In the genomic region with DNA sequence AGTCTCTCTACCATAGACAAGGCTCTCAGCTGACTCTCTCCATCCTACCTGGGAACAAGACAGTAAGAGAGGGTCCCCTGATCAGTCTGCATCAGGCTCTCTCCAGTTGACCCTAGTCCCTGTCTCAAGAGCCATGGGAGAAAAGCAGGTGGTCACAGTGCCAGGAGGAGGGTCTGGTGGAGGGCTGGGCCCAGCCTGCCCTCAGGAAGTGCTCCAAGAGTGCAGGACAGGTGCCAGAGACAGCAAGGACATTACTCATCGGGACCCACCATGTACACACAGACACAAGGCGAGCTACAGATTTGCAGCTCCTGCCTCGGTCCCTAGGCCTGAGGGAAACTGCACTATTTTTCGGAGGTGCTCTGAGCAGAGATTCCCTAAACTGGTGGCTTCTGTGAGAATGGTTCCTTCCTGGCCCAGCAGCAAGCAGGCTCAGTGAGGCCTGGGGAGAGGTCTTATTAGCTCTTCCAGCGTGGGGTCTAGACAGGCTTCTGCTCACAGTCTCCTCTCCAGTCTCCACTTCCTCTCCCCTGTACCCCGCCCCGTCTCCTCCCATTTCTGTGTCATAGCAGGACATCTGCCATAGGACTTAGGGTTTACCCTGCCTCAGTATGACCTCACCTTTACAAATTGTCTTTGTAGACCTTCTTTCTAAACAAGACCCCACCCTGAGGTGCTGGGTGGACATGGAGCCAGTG, we compare ENCODE assay signal across 9 mouse cellular contexts. TPM values are rescaled to one million over a fixed set of nuclear protein-coding genes. Genes with fewer than 3 reads are reported as not detected.
DNase-seq lines count a peak whose midpoint lies in the region; ATAC-seq and TF ChIP-seq lines count a peak whose summit lies in the region.
"Had no signal": no experiment of that assay in that cellular context is flagged by ENCODE, and none has a peak within 500 bp of the region (broad histone marks: within the 10 kb centered on the region; RNA-seq: fewer than 3 reads in every experiment).

No protein-coding gene starts in this region.

- peak overlapping the region; percentile 62 for H3K27ac ChIP-seq in liver, adult 2 months (replicated peaks; ENCODE audit: insufficient read depth, low read depth, low read length)
- H3K27ac ChIP-seq in heart, embryonic 12.5 days (ENCODE audit: poor library complexity, severe bottlenecking), result peak overlapping the region; percentile 58
- H3K27ac ChIP-seq in liver, embryonic 11.5 days (ENCODE audit: low read depth, low read length), result peak overlapping the region; percentile 71
- H3K27ac ChIP-seq: embryonic facial prominence, embryonic 12.5 days had no signal

- H3K79me2 ChIP-seq in liver, adult 2 months (ENCODE audit: control insufficient read depth, insufficient read depth, low read length), result no peaks in the 10 kb centered on the region

- peaks cover 5% of the 10 kb centered on the region; the same call in 1 of the 2 replicates for H3K27me3 ChIP-seq in liver, adult 2 months (ENCODE audit: control insufficient read depth, insufficient read depth, low read length)
- peaks cover 28% of the 10 kb centered on the region for H3K27me3 ChIP-seq in heart, embryonic 12.5 days (replicated peaks)
- peaks cover 23% of the 10 kb centered on the region for H3K27me3 ChIP-seq in liver, embryonic 11.5 days (replicated peaks; ENCODE audit: control insufficient read depth, insufficient read depth, low read length)

- no peaks in the 10 kb centered on the region for H3K36me3 ChIP-seq in liver, adult 2 months (ENCODE audit: control insufficient read depth, insufficient read depth, low read length)
- no peaks in the 10 kb centered on the region for H3K36me3 ChIP-seq in heart, embryonic 12.5 days
- no peaks in the 10 kb centered on the region for H3K36me3 ChIP-seq in liver, embryonic 11.5 days (ENCODE audit: control insufficient read depth, insufficient read depth, low read length)
- H3K36me3 ChIP-seq: embryonic facial prominence, embryonic 12.5 days had no signal

- H3K9ac ChIP-seq in liver, adult 2 months (ENCODE audit: low read depth, low read length), result no peak overlapping the region
- no peak overlapping the region for H3K9ac ChIP-seq in heart, embryonic 12.5 days
- no peak overlapping the region for H3K9ac ChIP-seq in liver, embryonic 11.5 days (ENCODE audit: low read depth, low read length)
- H3K9ac ChIP-seq: embryonic facial prominence, embryonic 12.5 days had no signal

- no peak overlapping the region for H3K4me2 ChIP-seq in heart, embryonic 12.5 days
- peak overlapping the region; percentile 25; the same call in 1 of the 2 replicates for H3K4me2 ChIP-seq in liver, embryonic 11.5 days
- H3K4me2 ChIP-seq: embryonic facial prominence, embryonic 12.5 days had no signal

- WGBS in liver, adult 2 months, result 71% methylated on average over 7 of the region's 7 CpGs
- 61% methylated on average over 7 of the region's 7 CpGs for WGBS in heart, embryonic 12.5 days
- 51% methylated on average over 7 of the region's 7 CpGs for WGBS in liver, embryonic 11.5 days

- no peak for DNase-seq in liver, adult 2 months (ENCODE audit: extremely low read depth, low read depth, low spot score)
- DNase-seq in liver, result no peak
- no peak for DNase-seq in liver, embryonic 11.5 days (ENCODE audit: low spot score)
- no peak for DNase-seq in right cerebral cortex, postnatal 10 days (ENCODE audit: low spot score in 2 of 2)
- DNase-seq in urinary bladder, adult 2 months (ENCODE audit: low spot score), result no peak

- H3K4me3 ChIP-seq in liver, adult 2 months (ENCODE audit: insufficient read depth, low read depth, low read length), result no peak overlapping the region
- H3K4me3 ChIP-seq in heart, embryonic 12.5 days, result no peak overlapping the region
- H3K4me3 ChIP-seq in liver, embryonic 11.5 days (ENCODE audit: low read depth, low read length), result no peak overlapping the region
- H3K4me3 ChIP-seq: embryonic facial prominence, embryonic 12.5 days had no signal

- TF ChIP-seq POLR2A in liver, adult 2 months (IDR thresholded peaks at IDR 0.05; ENCODE audit: extremely low read depth, insufficient read depth, low read length), result no peak

- no peaks in the 10 kb centered on the region for H3K9me3 ChIP-seq in heart, embryonic 12.5 days (replicated peaks)
- no peaks in the 10 kb centered on the region for H3K9me3 ChIP-seq in liver, embryonic 11.5 days (ENCODE audit: control insufficient read depth, low read length)
- H3K9me3 ChIP-seq: embryonic facial prominence, embryonic 12.5 days had no signal

- ATAC-seq in heart, embryonic 12.5 days (ENCODE audit: insufficient number of reproducible peaks, low FRiP score), result peak; percentile 29; the same call in 1 of the 2 replicates
- no peak for ATAC-seq in liver, embryonic 11.5 days (replicated peaks; ENCODE audit: low FRiP score)
- ATAC-seq in neutrophil, adult 5-6 weeks (ENCODE audit: extremely low read depth, insufficient number of reproducible peaks, low FRiP score, poor library complexity, severe bottlenecking), result peak; percentile 26; the same call in 1 of the 2 replicates
- ATAC-seq in frontal cortex, adult (ENCODE audit: low TSS enrichment), result no peak

- TF ChIP-seq CTCF in liver, adult 2 months (IDR thresholded peaks at IDR 0.05; ENCODE audit: low read depth, low read length), result no peak

- H3K4me1 ChIP-seq in liver, adult 2 months (ENCODE audit: control insufficient read depth, insufficient read depth, low read length), result peaks cover 3% of the 10 kb centered on the region; the same call in 1 of the 2 replicates
- H3K4me1 ChIP-seq in heart, embryonic 12.5 days (replicated peaks), result peaks cover 44% of the 10 kb centered on the region
- peaks cover 20% of the 10 kb centered on the region for H3K4me1 ChIP-seq in liver, embryonic 11.5 days (replicated peaks; ENCODE audit: control insufficient read depth, insufficient read depth, low read length)

RNA-seq across cellular contexts. Expression of a gene that starts 4.7 kb away (rescaled TPM):
- total RNA-seq in liver, adult 2 months (2014; rRNA removed), result 1.0 and 1.2 TPM in 2 replicates
- polyA plus RNA-seq in liver, adult 2 months (2012; rRNA removed), result 2.0 and 2.6 TPM in 2 replicates
- polyA plus RNA-seq in heart, embryonic 12.5 days (2016; fragmentation: Nextera tagmentation; extraction: Ambion mirVana), result 0.63 and 0.92 TPM in 2 replicates
- polyA plus RNA-seq in liver, embryonic 11.5 days (2014; fragmentation: Nextera tagmentation; extraction: Ambion mirVana), result 0.74 and 0.86 TPM in 2 replicates
- 14.4 and 16.2 TPM in 2 replicates for total RNA-seq in neutrophil, adult 5-6 weeks (2017)
- 15.2 and 15.3 TPM in 2 replicates for polyA plus RNA-seq in urinary bladder, adult 2 months (2012; rRNA removed)

RNA-seq across cellular contexts. Expression of a gene that starts 44.3 kb away (rescaled TPM):
- total RNA-seq in liver, adult 2 months (2014; rRNA removed), result 1.9 and 2.2 TPM in 2 replicates
- 2.3 and 2.8 TPM in 2 replicates for polyA plus RNA-seq in liver, adult 2 months (2012; rRNA removed)
- polyA plus RNA-seq in heart, embryonic 12.5 days (2016; fragmentation: Nextera tagmentation; extraction: Ambion mirVana), result 18.7 and 19.2 TPM in 2 replicates
- polyA plus RNA-seq in liver, embryonic 11.5 days (2014; fragmentation: Nextera tagmentation; extraction: Ambion mirVana), result 17.4 and 19.2 TPM in 2 replicates
- 6.3 and 12.6 TPM in 2 replicates for total RNA-seq in neutrophil, adult 5-6 weeks (2017)
- polyA plus RNA-seq in urinary bladder, adult 2 months (2012; rRNA removed), result 7.6 and 10.5 TPM in 2 replicates

RNA-seq across cellular contexts. Expression of a gene that starts 56.2 kb away (rescaled TPM):
- 4.6 and 7.4 TPM in 2 replicates for total RNA-seq in liver, adult 2 months (2014; rRNA removed)
- 16.5 and 24.9 TPM in 2 replicates for polyA plus RNA-seq in liver, adult 2 months (2012; rRNA removed)
- polyA plus RNA-seq in heart, embryonic 12.5 days (2016; fragmentation: Nextera tagmentation; extraction: Ambion mirVana), result 15.5 and 16.8 TPM in 2 replicates
- 16.4 and 19.5 TPM in 2 replicates for polyA plus RNA-seq in liver, embryonic 11.5 days (2014; fragmentation: Nextera tagmentation; extraction: Ambion mirVana)
- total RNA-seq in neutrophil, adult 5-6 weeks (2017), result 15.5 and 30.6 TPM in 2 replicates
- polyA plus RNA-seq in urinary bladder, adult 2 months (2012; rRNA removed), result 36.5 and 38.5 TPM in 2 replicates

RNA-seq across cellular contexts. Expression of a gene that starts 56.4 kb away (rescaled TPM):
- 13.7 and 19.9 TPM in 2 replicates for total RNA-seq in liver, adult 2 months (2014; rRNA removed)
- 55.4 and 59.8 TPM in 2 replicates for polyA plus RNA-seq in liver, adult 2 months (2012; rRNA removed)
- 73.9 and 79.2 TPM in 2 replicates for polyA plus RNA-seq in heart, embryonic 12.5 days (2016; fragmentation: Nextera tagmentation; extraction: Ambion mirVana)
- 87.5 and 102 TPM in 2 replicates for polyA plus RNA-seq in liver, embryonic 11.5 days (2014; fragmentation: Nextera tagmentation; extraction: Ambion mirVana)
- 8.8 and 11.3 TPM in 2 replicates for total RNA-seq in neutrophil, adult 5-6 weeks (2017)
- 47.2 and 49.0 TPM in 2 replicates for polyA plus RNA-seq in urinary bladder, adult 2 months (2012; rRNA removed)

Comparison
In these comparisons a context has a peak if more than half of its experiments do, and no peak if none do; other contexts are left out.
1. ATAC-seq: peak in heart, embryonic 12.5 days (single experiment) and neutrophil, adult 5-6 weeks (single experiment); none in liver, embryonic 11.5 days (single experiment) and frontal cortex, adult (single experiment).
2. Peak in every context shown above with its lines, with median percentiles within 50 percentile points of each other: H3K27ac ChIP-seq.